Mouse (Mus musculus): Measurements from ENCODE around the gene Dhrs7.

The Dhrs7 gene

GRCm38 (mm10) chr12:72654698-72655097 lies 10.0 kb downstream of the Dhrs7 start:
- no peak for DNase-seq (ENCODE audit: low spot score)

GRCm38 (mm10) chr12:72649611-72650330 lies 14.9 kb downstream of the Dhrs7 start, which contains the start of gene Gm4756:
TSS of gene Gm4756 (minus strand) at chr12:72649661.
- DNase-seq (ENCODE audit: low spot score) = no peak

- DNase-seq (ENCODE audit: low spot score) = no peak
Measured at GRCm38 (mm10) chr12:72648921-72649320, 15.8 kb downstream of the Dhrs7 start.

- no peak for DNase-seq (ENCODE audit: low spot score)
Measured at GRCm38 (mm10) chr12:72638025-72638424, 26.7 kb downstream of the Dhrs7 start.

- DNase-seq (ENCODE audit: low spot score) = no peak
Measured at GRCm38 (mm10) chr12:72628751-72629150, 36.0 kb downstream of the Dhrs7 start.

GRCm38 (mm10) chr12:72622853-72623496 lies 41.7 kb downstream of the Dhrs7 start:
- DNase-seq (ENCODE audit: low spot score) = no peak

GRCm38 (mm10) chr12:72621441-72621840 lies 43.3 kb downstream of the Dhrs7 start:
- DNase-seq (ENCODE audit: low spot score) = no peak

DNA sequence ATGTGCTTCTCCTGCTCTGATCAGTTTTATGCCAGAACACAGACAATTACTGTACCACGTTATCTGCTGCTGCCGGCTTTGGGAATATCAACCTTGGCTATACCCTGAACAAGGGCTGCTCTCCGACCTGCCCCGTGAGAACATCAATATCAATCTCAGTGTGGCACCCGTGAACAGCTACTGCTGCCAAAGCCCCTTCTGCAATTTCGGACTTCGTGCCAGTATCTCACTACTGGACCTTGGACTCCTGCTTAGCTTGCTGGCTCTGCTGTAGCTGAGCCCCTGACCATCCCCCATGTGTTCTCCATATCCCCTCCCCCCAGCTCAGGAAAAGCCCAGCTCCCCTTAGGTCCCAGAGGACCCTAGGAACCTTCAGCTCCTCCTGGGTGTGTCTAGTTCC lies 43.9 kb downstream of the Dhrs7 start:
- DNase-seq (ENCODE audit: low spot score) = no peak

DNA sequence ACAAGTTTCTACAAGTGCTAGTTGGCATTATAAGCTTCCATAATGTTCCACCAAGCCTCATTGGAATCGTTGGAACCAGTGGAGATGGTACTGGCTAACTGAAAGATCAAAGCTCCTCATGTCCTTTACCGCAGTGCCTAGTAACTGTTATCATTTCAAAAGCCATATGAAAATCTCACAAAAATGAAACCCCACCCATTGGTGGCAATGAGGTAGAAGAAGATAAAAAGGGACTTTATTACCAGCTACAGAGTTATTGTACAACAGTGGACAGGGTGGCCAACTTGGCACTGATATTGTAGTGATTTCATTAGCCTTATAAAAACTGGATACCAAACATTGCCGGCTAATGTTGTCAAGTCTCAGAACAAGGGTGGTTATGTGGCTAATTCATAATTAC lies 52.7 kb downstream of the Dhrs7 start:
- no peak for DNase-seq (ENCODE audit: low spot score)
